Mouse (Mus musculus) left cerebral cortex, adult 9 months (tissue): ENCODE measurements around the gene Cadm2.
A peak's percentile ranks its signal among the peaks of the same experiment; 100 is the strongest.

Source experiments
- DNase-seq, 2 experiments: peaks; one replicate each; pipeline ENCODE4 v3.0.0; 2022; ENCODE audit warnings: low spot score in 2 of 2

The Cadm2 gene

DNA sequence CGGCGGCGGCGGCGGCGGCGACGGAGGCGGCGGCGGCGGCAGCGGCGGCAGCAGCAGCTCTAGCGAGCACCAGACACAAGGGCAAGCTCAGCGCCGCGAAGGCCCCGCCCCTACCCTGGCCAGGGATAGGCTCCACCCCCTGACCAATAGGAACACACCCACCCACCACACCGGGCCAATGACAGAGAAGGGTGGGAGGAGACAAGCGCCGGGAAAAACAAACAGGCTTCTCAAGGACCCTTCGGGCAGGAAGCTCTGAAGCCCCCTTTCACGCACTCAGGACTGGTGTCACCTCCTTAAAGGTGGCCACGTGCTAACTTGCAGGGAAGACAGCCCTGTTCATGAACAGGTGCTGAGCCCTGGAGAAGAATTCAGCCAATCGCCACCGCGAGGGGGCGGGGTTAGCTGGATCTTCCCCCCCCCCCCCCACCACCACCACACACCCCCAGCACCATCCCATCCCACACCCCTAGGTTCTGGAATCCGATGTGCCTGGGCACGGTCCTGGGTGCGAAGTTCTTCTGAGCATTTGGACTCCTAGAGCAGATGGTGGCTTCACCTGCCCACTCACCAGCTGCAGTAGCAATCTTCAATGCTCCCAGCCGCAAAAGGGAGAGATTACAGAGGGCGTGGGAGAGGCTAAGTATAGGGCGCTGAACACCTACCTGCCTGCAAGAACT lies at the start of gene Cadm2:
Gene Cadm2, minus strand, starts transcription at position 83 of the 680 bp plus-strand sequence.
- peak; percentile 92 to 94 for DNase-seq

DNA sequence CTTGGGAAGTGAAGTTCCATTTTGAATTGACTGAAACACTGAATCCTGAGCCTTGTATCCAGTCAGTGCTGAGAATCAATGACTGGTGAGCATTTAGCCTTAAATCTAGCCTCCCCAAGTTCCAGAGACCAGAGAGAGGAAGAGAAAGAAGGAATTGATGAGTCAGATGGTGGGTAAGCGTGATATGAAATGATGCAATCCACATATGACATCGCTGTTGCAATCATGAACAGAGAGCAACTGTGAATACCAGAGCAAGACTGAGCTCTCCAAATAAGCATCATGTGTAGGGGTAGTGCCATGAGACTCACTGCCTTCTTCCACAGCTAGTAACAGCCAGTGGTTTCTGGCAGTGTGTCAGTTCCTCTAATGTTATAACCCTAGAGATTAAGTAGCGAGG lies 26.2 kb upstream of the Cadm2 start:
- DNase-seq, result no peak

DNA sequence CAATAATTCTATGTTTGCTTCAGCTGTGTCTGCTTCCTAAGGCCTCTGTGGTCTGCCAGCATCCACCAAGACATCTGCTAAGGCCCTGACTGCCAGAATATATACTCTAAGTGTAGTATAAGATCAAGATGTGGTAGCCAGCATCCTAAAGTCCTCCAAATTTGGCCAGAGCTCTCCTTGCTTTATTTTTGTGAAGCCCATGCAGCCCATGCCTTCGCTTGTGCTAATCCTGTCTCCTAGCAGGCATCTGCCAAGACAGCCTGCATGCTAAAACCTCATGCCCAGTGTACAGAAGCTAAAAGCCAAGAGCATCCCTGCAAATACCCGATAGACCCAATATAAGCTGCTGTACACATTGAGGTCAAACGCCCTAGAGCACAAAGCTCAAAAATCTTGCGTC lies 22.9 kb upstream of the Cadm2 start:
- peak in 1 of 2 experiments; percentile 27 for DNase-seq

- DNase-seq, result peak in 1 of 2 experiments; percentile 80
Observed at GRCm38 (mm10) chr16:67619906-67620781, 564 bp downstream of the Cadm2 start.

GRCm38 (mm10) chr16:67619416-67619815 lies 1.3 kb downstream of the Cadm2 start:
- peak in 1 of 2 experiments; percentile 19 for DNase-seq

DNA sequence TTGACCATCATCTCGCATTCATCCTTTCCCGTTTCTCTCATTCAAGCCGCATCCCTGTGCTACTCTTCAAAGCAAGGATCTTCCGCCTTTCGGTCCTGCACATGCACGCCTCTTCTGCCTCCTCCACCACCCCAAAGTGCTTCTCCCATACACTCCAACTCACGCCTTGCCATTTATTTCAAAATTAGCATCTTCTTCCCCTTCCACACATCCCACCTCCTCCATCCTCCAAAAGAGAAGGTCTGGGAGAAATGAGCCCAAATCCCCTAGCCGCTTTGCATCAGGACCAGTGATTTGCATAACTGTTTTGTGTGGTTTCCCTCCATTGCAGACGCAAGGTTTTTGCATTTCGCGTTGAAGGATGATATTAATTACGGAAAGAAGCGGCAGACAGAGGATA lies 1.9 kb downstream of the Cadm2 start:
- peak in 1 of 2 experiments; percentile 43 for DNase-seq

DNA sequence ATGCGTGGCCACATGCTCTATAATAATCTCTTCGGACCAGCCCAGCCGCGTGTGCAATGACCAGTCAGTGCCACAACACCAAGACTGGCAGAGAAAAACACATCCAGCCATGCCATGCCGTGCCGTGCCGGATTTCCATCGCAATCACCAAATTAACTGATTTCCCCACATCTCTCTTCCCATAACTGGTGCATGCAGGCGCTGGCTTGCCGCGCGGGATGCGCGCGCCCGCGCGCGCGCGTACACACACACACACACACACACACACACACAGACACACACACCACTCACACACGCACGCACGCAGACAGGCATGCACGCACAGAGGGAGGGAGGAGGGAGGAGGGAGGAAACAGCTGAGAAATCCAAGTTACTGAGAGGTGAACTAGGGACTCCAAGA lies 2.9 kb downstream of the Cadm2 start:
- DNase-seq, result peak in 1 of 2 experiments; percentile 64

DNA sequence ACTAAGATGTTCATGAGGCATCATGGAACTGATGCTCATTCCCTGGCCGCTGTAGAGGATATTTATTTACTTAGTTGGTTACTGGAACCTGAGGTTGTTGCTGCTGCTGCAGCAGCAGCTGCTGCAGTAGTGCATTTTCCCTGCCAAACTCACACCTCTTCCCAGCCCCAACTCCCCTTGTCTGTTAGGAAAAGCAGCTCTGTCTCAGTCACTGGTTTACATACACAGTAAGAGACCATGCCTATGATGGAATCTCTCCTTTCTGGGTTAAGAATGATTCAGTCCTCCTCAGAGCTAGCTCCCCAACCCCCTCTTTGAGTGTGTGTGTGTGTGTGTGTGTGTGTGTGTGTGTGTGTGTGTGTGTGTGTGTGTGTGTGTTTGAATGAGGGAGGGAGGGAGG lies 3.5 kb downstream of the Cadm2 start:
- no peak for DNase-seq

DNA sequence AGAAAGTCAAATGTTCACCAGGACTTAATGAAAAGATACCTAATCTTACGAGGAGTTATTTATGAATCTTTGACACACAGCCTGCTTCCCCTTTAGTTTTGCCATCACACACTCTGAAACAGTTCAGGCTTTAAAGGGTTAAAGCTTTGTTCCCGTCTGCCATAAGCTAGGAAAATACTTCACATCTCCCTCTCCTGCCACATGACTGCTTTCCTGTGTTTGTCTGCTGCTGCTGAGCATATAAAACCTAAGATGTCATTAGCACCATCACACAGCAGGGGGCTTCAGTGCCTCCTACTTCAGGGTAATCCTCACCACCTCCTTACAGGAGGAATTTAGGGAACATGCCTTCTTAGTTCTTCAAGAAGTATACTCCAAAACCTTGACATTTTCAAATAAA lies 6.8 kb downstream of the Cadm2 start:
- peak in 1 of 2 experiments; percentile 43 for DNase-seq

DNA sequence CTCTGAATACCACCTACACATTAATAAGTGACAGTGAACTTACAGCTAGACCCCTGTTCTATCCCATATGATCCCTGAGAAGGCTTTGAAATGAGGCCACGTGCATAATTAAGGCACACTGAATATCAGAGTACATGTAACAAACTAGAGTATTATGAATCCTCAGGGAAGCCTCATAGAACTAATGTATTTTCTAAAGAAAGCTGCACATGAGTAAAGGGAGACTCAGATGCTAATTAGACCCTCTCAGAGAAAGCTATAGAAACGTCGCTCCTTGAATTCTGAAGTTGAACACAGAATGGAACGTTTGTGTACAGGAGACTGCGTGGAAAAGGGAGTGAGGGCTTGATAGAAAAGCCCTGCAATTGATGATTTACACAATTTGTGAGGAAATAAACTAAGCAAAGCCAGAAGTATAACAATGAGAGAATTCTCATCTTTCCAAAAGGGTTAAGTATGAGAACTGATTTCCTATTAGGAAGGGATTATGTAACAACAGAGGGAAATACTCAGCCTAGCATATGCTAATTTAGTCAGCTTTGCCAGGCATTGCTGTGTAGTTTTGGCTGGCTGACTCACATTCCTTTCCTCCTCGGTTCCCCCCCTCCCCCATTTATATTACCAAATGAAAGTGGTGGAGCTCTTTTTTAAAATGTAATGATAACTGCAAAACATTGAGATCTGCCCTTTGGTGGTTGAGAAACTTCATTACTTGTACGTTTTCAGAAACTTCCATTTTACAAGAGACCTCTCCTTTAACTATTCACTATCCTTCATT lies 9.6 kb downstream of the Cadm2 start:
- DNase-seq, result peak in 1 of 2 experiments; percentile 44

DNA sequence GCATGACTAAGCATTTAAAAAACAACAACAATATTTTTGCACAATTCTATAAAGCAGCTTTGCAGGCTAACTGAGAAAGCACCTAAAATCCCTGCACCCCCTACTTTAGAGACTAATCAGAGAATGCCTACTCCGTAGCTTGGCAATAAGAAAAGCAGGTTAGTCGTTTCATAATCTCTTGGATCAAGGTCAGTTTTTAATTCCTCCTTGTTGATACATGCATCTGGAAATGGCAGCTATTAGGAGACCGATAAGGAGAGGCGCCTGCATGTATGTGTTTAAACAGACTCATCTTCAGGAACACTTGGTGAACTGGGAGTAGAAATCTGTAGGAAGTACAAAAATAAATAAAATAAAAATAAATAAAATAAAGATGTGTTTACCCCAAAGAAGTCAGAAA lies 11.6 kb downstream of the Cadm2 start:
- no peak for DNase-seq

DNA sequence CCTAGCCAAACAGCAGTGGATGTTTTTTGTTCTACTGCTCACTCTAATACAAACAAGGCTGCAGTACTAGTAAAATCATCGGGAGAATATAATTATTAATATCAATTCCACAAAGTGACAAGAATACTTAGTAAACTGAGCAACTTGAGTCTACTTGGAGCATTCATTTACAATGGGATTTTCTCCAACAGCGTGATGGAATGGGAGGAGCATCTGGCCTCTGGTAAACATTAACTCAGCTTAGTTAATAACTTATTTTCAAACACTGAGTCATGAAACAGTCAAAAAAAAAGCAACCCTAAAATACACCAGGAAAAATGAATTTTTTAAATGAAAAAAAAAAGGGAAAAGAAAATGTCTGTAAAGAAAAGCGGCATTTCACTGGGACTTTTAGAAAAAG lies 12.2 kb downstream of the Cadm2 start:
- no peak for DNase-seq

DNA sequence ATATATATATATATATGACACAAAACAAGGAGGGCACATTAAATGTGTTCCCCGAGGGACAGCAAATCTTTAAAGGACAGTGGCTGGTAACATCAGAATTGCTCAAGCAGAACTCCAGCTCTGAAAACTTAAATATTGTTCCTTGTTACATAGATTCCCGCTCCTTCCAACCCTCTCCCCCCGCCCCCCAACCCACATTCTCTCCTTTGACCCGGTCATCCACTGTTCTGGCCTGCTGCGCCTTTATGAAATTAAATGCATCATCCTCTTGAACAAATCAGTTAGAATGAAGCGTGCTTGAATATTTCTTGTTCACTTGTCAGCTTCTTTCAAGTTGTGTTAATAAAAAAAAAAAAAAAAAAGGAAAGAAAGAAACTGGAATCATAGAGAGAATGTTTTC lies 15.0 kb downstream of the Cadm2 start:
- DNase-seq, result no peak

DNA sequence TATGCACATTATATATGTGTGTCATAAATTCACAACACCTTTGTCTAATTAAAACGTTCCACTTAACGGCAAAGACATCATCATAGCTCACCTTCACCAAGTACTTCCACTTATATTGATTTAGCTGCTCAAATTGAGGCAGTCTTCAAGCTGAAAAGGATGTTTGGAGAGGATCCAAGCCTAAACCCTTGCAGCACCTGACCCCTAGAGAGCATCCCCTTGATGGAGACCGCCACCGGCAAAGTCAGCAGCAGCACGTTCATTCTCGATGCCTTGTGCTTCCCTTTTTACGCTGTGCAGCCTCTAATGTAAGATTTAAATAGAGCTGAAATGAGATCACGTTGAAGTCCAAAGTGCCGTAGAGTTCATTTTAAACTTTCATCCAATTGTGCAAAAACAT lies 20.7 kb downstream of the Cadm2 start:
- DNase-seq, result no peak

DNA sequence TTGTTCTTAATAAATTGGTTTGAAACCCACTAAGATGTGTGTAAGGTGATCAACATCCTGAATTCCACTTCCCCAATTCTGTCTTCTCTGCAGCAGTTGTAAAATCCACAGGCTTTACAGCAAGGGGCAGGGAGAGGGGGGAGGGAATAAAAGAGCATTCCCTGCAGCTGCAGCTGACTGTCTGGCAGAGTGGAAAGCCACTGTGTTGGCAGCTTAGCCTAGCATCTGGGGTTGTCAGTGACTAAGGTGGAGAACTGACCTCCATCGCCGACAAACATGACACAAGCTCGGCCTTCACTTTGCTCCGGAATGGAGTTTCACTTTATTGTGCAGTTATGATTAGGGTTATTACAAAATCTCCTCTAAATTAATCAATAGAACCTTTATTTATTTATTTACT lies 21.9 kb downstream of the Cadm2 start:
- DNase-seq, result no peak

GRCm38 (mm10) chr16:67591015-67591414 lies 29.7 kb downstream of the Cadm2 start:
- DNase-seq, result no peak

- no peak for DNase-seq
Observed at GRCm38 (mm10) chr16:67578842-67579517, 41.7 kb downstream of the Cadm2 start.

DNA sequence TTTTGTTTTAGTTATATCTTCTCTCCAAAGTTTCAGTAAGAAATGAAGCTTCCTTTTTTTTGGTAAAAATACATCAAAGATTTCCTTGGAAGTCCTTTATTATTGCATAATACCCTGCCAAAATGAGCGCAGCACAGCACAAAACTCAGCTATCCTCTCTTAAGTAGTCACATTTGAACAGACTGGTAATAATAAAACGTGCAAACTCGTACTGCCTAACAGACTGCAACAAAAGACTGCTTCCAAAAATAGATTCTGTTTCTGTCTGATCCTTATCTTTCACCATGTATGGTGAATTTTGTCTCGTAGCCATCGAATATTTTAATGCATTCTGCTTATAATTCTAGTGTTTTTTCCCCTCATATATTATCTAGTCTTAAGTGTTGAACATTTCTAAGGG lies 45.2 kb downstream of the Cadm2 start:
- no peak for DNase-seq

DNA sequence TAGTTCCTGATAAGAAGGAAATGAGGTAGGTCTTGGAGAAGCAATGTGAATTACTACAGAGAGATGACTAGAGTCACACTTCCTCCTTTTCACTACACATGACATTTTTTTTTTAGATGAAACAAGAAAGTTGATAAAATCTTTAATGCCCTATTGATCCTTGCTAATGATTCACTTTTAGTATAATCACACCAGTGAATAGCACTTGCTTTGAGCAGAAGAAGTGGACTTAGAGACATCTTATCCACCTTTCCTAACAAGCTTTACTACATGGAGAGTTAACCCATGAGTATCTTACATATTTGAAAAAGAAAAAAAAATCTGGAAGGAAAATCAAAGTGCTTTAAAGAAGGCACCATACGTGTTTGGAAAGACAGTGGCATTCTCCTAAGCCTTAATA lies 93.7 kb downstream of the Cadm2 start:
- no peak for DNase-seq

GRCm38 (mm10) chr16:67524878-67525277 lies 95.8 kb downstream of the Cadm2 start:
- DNase-seq, result no peak

GRCm38 (mm10) chr16:67518311-67518710 lies 102.4 kb downstream of the Cadm2 start:
- DNase-seq, result no peak

- DNase-seq, result no peak
Observed at GRCm38 (mm10) chr16:67515549-67515948, 105.2 kb downstream of the Cadm2 start.
